Comparison of ENCODE assay signal across 25 mouse cellular contexts in genomic region chr11:29241961-29242360, GRCm38 (mm10). TPM values are rescaled to one million over a fixed set of nuclear protein-coding genes. Genes with fewer than 3 reads are reported as not detected.
DNase-seq lines count a peak whose midpoint lies in the region; ATAC-seq and TF ChIP-seq lines count a peak whose summit lies in the region.
"Had no signal": no experiment of that assay in that cellular context is flagged by ENCODE, and none has a peak within 500 bp of the region (broad histone marks: within the 10 kb centered on the region; RNA-seq: fewer than 3 reads in every experiment).

No protein-coding gene starts in this region.

- H3K27me3 ChIP-seq in myocyte (ENCODE audit: control insufficient read depth, insufficient read depth, insufficient read length) = no peaks in the 10 kb centered on the region
- no peaks in the 10 kb centered on the region for H3K27me3 ChIP-seq in midbrain, embryonic 16.5 days (ENCODE audit: control insufficient read depth, insufficient read depth, low read depth, low read length)
- H3K27me3 ChIP-seq: embryonic facial prominence, embryonic 13.5 days; forebrain, embryonic 15.5 days; heart, embryonic 12.5 days; heart, embryonic 15.5 days; hindbrain, embryonic 12.5 days; hindbrain, embryonic 15.5 days; Patski had no signal

- intact Hi-C loops in heart, postnatal 10 days (cut with DNase I) = loop anchor here (10.0 kb wide), 1 partner anchor 453 kb away; the partner anchor contains the start of gene Rtn4

- peak; percentile 61 for DNase-seq in heart, adult 11 months
- DNase-seq in heart, postnatal 10 days = no peak
- DNase-seq in Muller cell, postnatal 12 days (ENCODE audit: inconsistent ontology term) = peak; percentile 74
- DNase-seq in spleen, adult 18-20 months = no peak
- DNase-seq: adrenal gland, postnatal 10 days; adrenal gland, postnatal 36 days; cerebellum, adult 11 months; cerebellum, adult 2 months; cerebellum, adult 9-11 months; cerebellum, postnatal 25 days; gastrocnemius, postnatal 10 days; gastrocnemius, postnatal 36 days; heart, postnatal 14 days had no signal

- no peak overlapping the region for H3K4me3 ChIP-seq in myocyte
- H3K4me3 ChIP-seq in midbrain, embryonic 16.5 days (ENCODE audit: low read depth, low read length) = no peak overlapping the region
- H3K4me3 ChIP-seq: embryonic facial prominence, embryonic 13.5 days; forebrain, embryonic 10.5 days; forebrain, embryonic 15.5 days; heart, embryonic 12.5 days; heart, embryonic 15.5 days; hindbrain, embryonic 12.5 days; hindbrain, embryonic 15.5 days had no signal

- no peak for ATAC-seq in midbrain, embryonic 16.5 days
- ATAC-seq: CD4-positive, CD25-positive, alpha-beta regulatory T cell, adult 4 months; forebrain, embryonic 15.5 days; intestine, postnatal 0 days; Patski had no signal

- H3K4me2 ChIP-seq in myocyte (ENCODE audit: low read depth) = no peak overlapping the region
- no peak overlapping the region for H3K4me2 ChIP-seq in midbrain, embryonic 16.5 days (ENCODE audit: low read length)
- H3K4me2 ChIP-seq: embryonic facial prominence, embryonic 13.5 days; forebrain, embryonic 15.5 days; heart, embryonic 12.5 days; heart, embryonic 15.5 days; hindbrain, embryonic 12.5 days; hindbrain, embryonic 15.5 days had no signal

- peaks cover 8% of the 10 kb centered on the region for H3K79me2 ChIP-seq in myocyte (ENCODE audit: control insufficient read depth, insufficient read depth)

- H3K9ac ChIP-seq in midbrain, embryonic 16.5 days (ENCODE audit: low read depth, low read length) = no peak overlapping the region
- H3K9ac ChIP-seq: embryonic facial prominence, embryonic 13.5 days; forebrain, embryonic 15.5 days; heart, embryonic 12.5 days; heart, embryonic 15.5 days; hindbrain, embryonic 12.5 days; hindbrain, embryonic 15.5 days had no signal

- H3K9me3 ChIP-seq in midbrain, embryonic 16.5 days (replicated peaks; ENCODE audit: control insufficient read depth, low read length, poor library complexity, severe bottlenecking) = no peaks in the 10 kb centered on the region
- H3K9me3 ChIP-seq: embryonic facial prominence, embryonic 13.5 days; forebrain, embryonic 10.5 days; forebrain, embryonic 15.5 days; heart, embryonic 12.5 days; heart, embryonic 15.5 days; hindbrain, embryonic 12.5 days; hindbrain, embryonic 15.5 days had no signal

- H3K27ac ChIP-seq in midbrain, embryonic 16.5 days (ENCODE audit: low read length) = no peak overlapping the region
- H3K27ac ChIP-seq: embryonic facial prominence, embryonic 13.5 days; forebrain, embryonic 10.5 days; forebrain, embryonic 15.5 days; heart, embryonic 15.5 days; hindbrain, embryonic 12.5 days; hindbrain, embryonic 15.5 days had no signal

- H3K4me1 ChIP-seq in midbrain, embryonic 16.5 days (ENCODE audit: control insufficient read depth, insufficient read depth, low read length) = peaks cover 21% of the 10 kb centered on the region

- H3K36me3 ChIP-seq in myocyte (ENCODE audit: control insufficient read depth, insufficient read depth) = no peaks in the 10 kb centered on the region
- peaks cover 6% of the 10 kb centered on the region; the same call in 1 of the 2 replicates for H3K36me3 ChIP-seq in midbrain, embryonic 16.5 days (ENCODE audit: control insufficient read depth, insufficient read depth, low read length)

- 53% methylated on average over 4 of the region's 4 CpGs for WGBS in midbrain, embryonic 16.5 days

- TF ChIP-seq POLR2A in myocyte (IDR thresholded peaks at IDR 0.05; ENCODE audit: insufficient read length, low read depth) = no peak

- no peak overlapping the region for H3ac ChIP-seq in myocyte (ENCODE audit: control insufficient read depth, insufficient read length)

TF ChIP-seq in myocyte, 11 proteins besides CTCF, POLR2A, EP300 and RAD21:
- no peak for TF ChIP-seq SRF (IDR thresholded peaks at IDR 0.05; ENCODE audit: control insufficient read depth, insufficient read length, low read depth)
- no peak for TF ChIP-seq TCF12 (IDR thresholded peaks at IDR 0.05; ENCODE audit: insufficient read depth, poor library complexity, severe bottlenecking)
- TF ChIP-seq MYOD1 (IDR thresholded peaks at IDR 0.05; ENCODE audit: control insufficient read depth in 1 of 3, insufficient read length in 2 of 3, low read depth in 2 of 3) = peak; percentile 10 to 66 (median 26)

RNA-seq across cellular contexts. Expression of gene Cfap36, which starts 5.2 kb away (rescaled TPM):
- 10 to 100 TPM; 20.7 to 20.8 TPM for total RNA-seq in heart, postnatal 10 days (2021)
- polyA plus RNA-seq in myocyte (2012; fragmentation: generic; extraction: Trizol) = 17.6 TPM
- 127 and 132 TPM in 2 replicates for polyA plus RNA-seq in midbrain, embryonic 16.5 days (2015; fragmentation: Nextera tagmentation; extraction: Ambion mirVana)

Comparison
In these comparisons a context has a peak if more than half of its experiments do, and no peak if none do; other contexts are left out.
1. DNase-seq: peak in heart, adult 11 months (single experiment) and Muller cell, postnatal 12 days (single experiment); none in heart, postnatal 10 days (0 of 2) and spleen, adult 18-20 months (0 of 2).